Mouse (Mus musculus) stomach, embryonic 14.5 days (tissue): ENCODE data around the gene Csf3. TPM values are rescaled to one million over a fixed set of nuclear protein-coding genes. Genes with fewer than 3 reads are reported as not detected.
"Not testable (repeated sequence)": the region's sequence is repeated elsewhere in the genome, so short reads cannot be mapped to it uniquely, and the experiment has no call there.

Experiments
- ATAC-seq: fragments of 200-750 bp; cut with Nextera tagmentation; 2 replicates; pipeline ENCODE4 v1.8.0; 2017; ENCODE audit warnings: low read depth, moderate TSS enrichment; ENCODE audit not compliant: insufficient number of reproducible peaks, insufficient read depth, low FRiP score
- H3K27ac ChIP-seq: fragments of 300-500 bp; sonication (generic); 2 replicates; pipeline ENCODE4 v1.5.1; 2014; ENCODE audit warnings: mild to moderate bottlenecking, low read length, moderate library complexity, mixed read lengths
- H3K27me3 ChIP-seq: fragments of 300-500 bp; sonication (generic); 2 replicates; pipeline ENCODE4 v1.6.1; 2014; ENCODE audit warnings: low read length, control low read depth, mixed read lengths; ENCODE audit not compliant: control insufficient read depth, insufficient read depth
- H3K36me3 ChIP-seq: fragments of 300-500 bp; sonication (generic); 2 replicates; pipeline ENCODE4 v1.6.1; 2014; ENCODE audit warnings: mild to moderate bottlenecking, control low read depth, low read length, moderate library complexity, mixed read lengths; ENCODE audit not compliant: control insufficient read depth, insufficient read depth
- H3K4me1 ChIP-seq: fragments of 300-500 bp; sonication (generic); 2 replicates; pipeline ENCODE4 v1.6.1; 2014; ENCODE audit warnings: low read length, control low read depth, mixed read lengths; ENCODE audit not compliant: control insufficient read depth, insufficient read depth
- H3K4me2 ChIP-seq: fragments of 300-500 bp; sonication (generic); replicated peaks from 2 replicates; pipeline ENCODE4 v1.6.1; 2014; ENCODE audit warnings: low read depth, low read length, control low read depth
- H3K4me3 ChIP-seq: fragments of 300-500 bp; sonication (generic); 2 replicates; pipeline ENCODE4 v1.5.1; 2014; ENCODE audit warnings: low read depth, low read length, control low read depth
- H3K9ac ChIP-seq: fragments of 300-500 bp; sonication (generic); replicated peaks from 2 replicates; pipeline ENCODE4 v1.6.1; 2014; ENCODE audit warnings: low read depth, mild to moderate bottlenecking, control low read depth, low read length, moderate library complexity, mixed read lengths
- H3K9me3 ChIP-seq: fragments of 300-500 bp; sonication (generic); 2 replicates; pipeline ENCODE4 v1.6.1; 2016; ENCODE audit warnings: low read depth, low read length, control low read depth; ENCODE audit not compliant: control insufficient read depth
- WGBS: fragments of 180-500 bp; shearing (Covaris S2); extraction: QIAGEN DNeasy Blood & Tissue Kit; methylation state at CpG from one replicate; pipeline ENCODE4 v1.1.7; 2014; 5-methylcytosine and 5-hydroxymethylcytosine counted together
- polyA plus RNA-seq: library from polyadenylated mRNA; unstranded; fragments of >200 nt; fragmentation: Nextera tagmentation; extraction: Ambion mirVana; gene quantifications from 2 replicates; pipeline ENCODE4 v1.2.1, GENCODE M21; 2014

The Csf3 gene
- polyA plus RNA-seq, 1 experiment from 2014 or later = not detected

GRCm38 (mm10) chr11:98711046-98711434 lies 10.0 kb downstream of the Csf3 start:
- WGBS = 74% methylated on average over 4 of the region's 4 CpGs
- Histone ChIP-seq H3K4me3 (no peak overlapping the region), H3K4me2 (no peak overlapping the region), H3K9me3 (no peaks in the 10 kb centered on the region), H3K4me1 (peaks cover 5% of the 10 kb centered on the region; the same call in 1 of the 2 replicates), H3K27me3 (no peaks in the 10 kb centered on the region), H3K36me3 (peaks cover 47% of the 10 kb centered on the region), H3K27ac (no peak overlapping the region; the same call in 1 of the 2 replicates), H3K9ac (no peak overlapping the region)
- no peak for ATAC-seq

- not testable (repeated sequence) for H3K4me2 ChIP-seq, H3K27me3 ChIP-seq, H3K4me3 ChIP-seq, H3K27ac ChIP-seq, ATAC-seq, H3K9me3 ChIP-seq, H3K4me1 ChIP-seq, H3K9ac ChIP-seq
- H3K36me3 ChIP-seq = peaks cover 43% of the 10 kb centered on the region
- WGBS = 93% methylated on average over 5 of the region's 6 CpGs
Measured at GRCm38 (mm10) chr11:98712009-98712408, 10.9 kb downstream of the Csf3 start.

- H3K4me2 ChIP-seq = no peak overlapping the region
- WGBS = 78% methylated on average over 12 of the region's 12 CpGs
- H3K4me1 ChIP-seq = 0 out of 2 replicates have a peak, but pooled peaks cover 9% of the 10 kb centered on the region
- peaks cover 45% of the 10 kb centered on the region for H3K36me3 ChIP-seq
- ATAC-seq = no peak
- no peak overlapping the region for H3K27ac ChIP-seq
- H3K9me3 ChIP-seq = no peaks in the 10 kb centered on the region
- H3K27me3 ChIP-seq = no peaks in the 10 kb centered on the region
- no peak overlapping the region for H3K4me3 ChIP-seq
- no peak overlapping the region for H3K9ac ChIP-seq
Measured at GRCm38 (mm10) chr11:98713703-98714102, 12.6 kb downstream of the Csf3 start.

GRCm38 (mm10) chr11:98715946-98716345 lies 14.9 kb downstream of the Csf3 start:
- WGBS = 94% methylated on average over 9 of the region's 9 CpGs
- H3K27ac ChIP-seq = no peak overlapping the region
- 0 out of 2 replicates have a peak, but pooled peaks cover 4% of the 10 kb centered on the region for H3K4me1 ChIP-seq
- H3K9me3 ChIP-seq = no peaks in the 10 kb centered on the region
- H3K4me3 ChIP-seq = no peak overlapping the region
- ATAC-seq = no peak
- peaks cover 34% of the 10 kb centered on the region for H3K36me3 ChIP-seq
- no peaks in the 10 kb centered on the region for H3K27me3 ChIP-seq
- H3K4me2 ChIP-seq = no peak overlapping the region
- no peak overlapping the region for H3K9ac ChIP-seq

GRCm38 (mm10) chr11:98717904-98718303 lies 16.8 kb downstream of the Csf3 start:
- H3K9ac ChIP-seq = no peak overlapping the region
- WGBS = 21% methylated on average over 13 of the region's 13 CpGs
- H3K27me3 ChIP-seq = no peaks in the 10 kb centered on the region
- no peak overlapping the region for H3K4me3 ChIP-seq
- H3K36me3 ChIP-seq = peaks cover 24% of the 10 kb centered on the region
- H3K27ac ChIP-seq = no peak overlapping the region
- H3K9me3 ChIP-seq = no peaks in the 10 kb centered on the region
- no peak for ATAC-seq
- 0 out of 2 replicates have a peak, but pooled peaks cover 7% of the 10 kb centered on the region for H3K4me1 ChIP-seq
- H3K4me2 ChIP-seq = no peak overlapping the region

GRCm38 (mm10) chr11:98720756-98721155 lies 19.7 kb downstream of the Csf3 start:
- H3K4me1 ChIP-seq = 0 out of 2 replicates have a peak, but pooled peaks cover 7% of the 10 kb centered on the region
- WGBS = 72% methylated on average over 2 of the region's 2 CpGs
- H3K4me3 ChIP-seq = no peak overlapping the region
- no peak overlapping the region for H3K9ac ChIP-seq
- no peak overlapping the region for H3K4me2 ChIP-seq
- no peaks in the 10 kb centered on the region for H3K9me3 ChIP-seq
- H3K36me3 ChIP-seq = peaks cover 12% of the 10 kb centered on the region; the same call in 1 of the 2 replicates
- no peaks in the 10 kb centered on the region for H3K27me3 ChIP-seq
- no peak for ATAC-seq
- H3K27ac ChIP-seq = no peak overlapping the region

- 50% methylated on average over 24 of the region's 24 CpGs for WGBS
- no peaks in the 10 kb centered on the region for H3K9me3 ChIP-seq
- H3K4me1 ChIP-seq = 0 out of 2 replicates have a peak, but pooled peaks cover 7% of the 10 kb centered on the region
- H3K4me3 ChIP-seq = no peak overlapping the region
- peak; percentile 44; the same call in 1 of the 2 replicates for ATAC-seq
- H3K27ac ChIP-seq = peak overlapping the region; percentile 15; the same call in 1 of the 2 replicates
- H3K9ac ChIP-seq = no peak overlapping the region
- H3K27me3 ChIP-seq = no peaks in the 10 kb centered on the region
- no peak overlapping the region for H3K4me2 ChIP-seq
- H3K36me3 ChIP-seq = peaks cover 12% of the 10 kb centered on the region; the same call in 1 of the 2 replicates
Measured at GRCm38 (mm10) chr11:98721458-98722226, 20.6 kb downstream of the Csf3 start.

- Histone ChIP-seq H3K27ac (no peak overlapping the region), H3K4me3 (no peak overlapping the region), H3K9ac (no peak overlapping the region), H3K4me1 (0 out of 2 replicates have a peak, but pooled peaks cover 6% of the 10 kb centered on the region), H3K36me3 (no peaks in the 10 kb centered on the region; the same call in 1 of the 2 replicates), H3K9me3 (no peaks in the 10 kb centered on the region), H3K4me2 (no peak overlapping the region), H3K27me3 (no peaks in the 10 kb centered on the region)
- no peak for ATAC-seq
- 72% methylated on average over 7 of the region's 7 CpGs for WGBS
Measured at GRCm38 (mm10) chr11:98723098-98723497, 22.0 kb downstream of the Csf3 start.
